Mouse (Mus musculus) intestine, embryonic 15.5 days (tissue): ENCODE measurements around the gene Sugct. TPM values are rescaled to one million over a fixed set of nuclear protein-coding genes. Genes with fewer than 3 reads are reported as not detected.

Experiments used
- ATAC-seq: fragments of 200-750 bp; cut with Nextera tagmentation; 2 replicates; pipeline ENCODE4 v1.8.0; 2017; ENCODE audit warnings: moderate TSS enrichment, moderate library complexity
- H3K27ac ChIP-seq: fragments of 300-500 bp; sonication (generic); 2 replicates; pipeline ENCODE4 v1.5.1; 2015; ENCODE audit warnings: mild to moderate bottlenecking, inconsistent platforms
- H3K27me3 ChIP-seq: fragments of 300-500 bp; sonication (generic); replicated peaks from 2 replicates; pipeline ENCODE4 v1.6.1; 2015; ENCODE audit warnings: inconsistent platforms
- H3K36me3 ChIP-seq: fragments of 300-500 bp; sonication (generic); 2 replicates; pipeline ENCODE4 v1.6.1; 2015; ENCODE audit warnings: inconsistent platforms
- H3K4me1 ChIP-seq: fragments of 300-500 bp; sonication (generic); replicated peaks from 2 replicates; pipeline ENCODE4 v1.6.1; 2015; ENCODE audit warnings: inconsistent platforms
- H3K4me2 ChIP-seq: fragments of 300-500 bp; sonication (generic); replicated peaks from 2 replicates; pipeline ENCODE4 v1.6.1; 2015; ENCODE audit warnings: mild to moderate bottlenecking, inconsistent platforms
- H3K4me3 ChIP-seq: fragments of 300-500 bp; sonication (generic); replicated peaks from 2 replicates; pipeline ENCODE4 v1.5.1; 2015; ENCODE audit warnings: inconsistent platforms
- H3K9ac ChIP-seq: fragments of 300-500 bp; sonication (generic); 2 replicates; pipeline ENCODE4 v1.6.1; 2015; ENCODE audit warnings: inconsistent platforms
- H3K9me3 ChIP-seq: fragments of 300-500 bp; sonication (generic); 2 replicates; pipeline ENCODE4 v1.6.1; 2016; ENCODE audit warnings: inconsistent platforms
- WGBS: fragments of 180-500 bp; shearing (Covaris S2); methylation state at CpG from one replicate; pipeline ENCODE4 v1.1.7; 2015; 5-methylcytosine and 5-hydroxymethylcytosine counted together
- polyA plus RNA-seq: library from polyadenylated mRNA; unstranded; fragments of >200 nt; fragmentation: Nextera tagmentation; extraction: Ambion mirVana; gene quantifications from 2 replicates; pipeline ENCODE4 v1.2.1, GENCODE M21; 2015

The Sugct gene
- polyA plus RNA-seq, 1 experiment from 2014 or later, result 5.3 TPM

DNA sequence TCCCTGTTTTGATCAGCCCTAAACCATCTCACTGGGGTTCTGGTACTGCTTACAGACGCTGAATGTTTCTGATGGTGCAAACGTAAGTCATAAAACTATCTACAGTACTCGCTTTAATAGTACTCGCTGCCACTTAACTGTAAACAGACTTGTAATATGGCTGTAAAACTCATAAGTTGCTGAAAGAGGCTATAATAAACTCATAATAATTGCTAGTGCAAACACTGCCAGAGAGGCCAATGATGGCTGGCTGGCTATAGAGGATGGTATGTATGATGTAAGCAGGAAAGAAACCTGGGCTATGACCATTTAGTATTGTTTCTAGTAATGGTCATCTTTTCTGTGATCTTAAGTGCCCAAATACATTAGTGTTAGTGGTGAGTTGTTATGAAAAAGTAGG lies 873.6 kb downstream of the Sugct start:
- H3K4me1 ChIP-seq, result no peaks in the 10 kb centered on the region
- ATAC-seq, result peak; percentile 47; the same call in 1 of the 2 replicates
- H3K27ac ChIP-seq, result no peak overlapping the region
- no peaks in the 10 kb centered on the region for H3K27me3 ChIP-seq
- no peak overlapping the region for H3K9ac ChIP-seq
- H3K4me2 ChIP-seq, result no peak overlapping the region
- no peaks in the 10 kb centered on the region for H3K9me3 ChIP-seq
- 41% methylated on average over 4 of the region's 4 CpGs for WGBS
- no peaks in the 10 kb centered on the region for H3K36me3 ChIP-seq
- no peak overlapping the region for H3K4me3 ChIP-seq

DNA sequence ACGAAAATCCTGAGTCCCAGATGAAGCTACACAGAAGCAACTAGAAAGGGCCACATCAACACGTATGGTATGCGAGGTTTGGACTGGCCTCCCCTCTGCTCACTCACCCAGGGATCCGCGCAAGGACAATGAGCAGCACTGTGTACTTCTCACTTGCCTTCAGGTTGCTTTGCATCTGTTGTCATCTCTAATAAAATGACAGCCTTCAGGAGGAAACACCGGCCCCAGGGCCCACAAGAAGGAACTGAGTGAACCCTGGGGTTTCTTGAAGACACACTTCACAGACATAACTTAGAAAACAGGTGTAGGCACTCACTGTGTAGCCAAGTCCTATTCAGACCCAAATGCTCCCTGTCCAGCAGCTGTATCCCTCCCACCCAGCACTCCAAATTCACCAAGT lies 877.9 kb downstream of the Sugct start:
- no peak for ATAC-seq
- no peaks in the 10 kb centered on the region for H3K9me3 ChIP-seq
- no peak overlapping the region for H3K4me3 ChIP-seq
- no peak overlapping the region for H3K9ac ChIP-seq
- H3K36me3 ChIP-seq, result no peaks in the 10 kb centered on the region
- H3K4me2 ChIP-seq, result no peak overlapping the region
- WGBS, result 91% methylated on average over 6 of the region's 6 CpGs
- H3K27ac ChIP-seq, result no peak overlapping the region
- no peaks in the 10 kb centered on the region for H3K4me1 ChIP-seq
- no peaks in the 10 kb centered on the region for H3K27me3 ChIP-seq

DNA sequence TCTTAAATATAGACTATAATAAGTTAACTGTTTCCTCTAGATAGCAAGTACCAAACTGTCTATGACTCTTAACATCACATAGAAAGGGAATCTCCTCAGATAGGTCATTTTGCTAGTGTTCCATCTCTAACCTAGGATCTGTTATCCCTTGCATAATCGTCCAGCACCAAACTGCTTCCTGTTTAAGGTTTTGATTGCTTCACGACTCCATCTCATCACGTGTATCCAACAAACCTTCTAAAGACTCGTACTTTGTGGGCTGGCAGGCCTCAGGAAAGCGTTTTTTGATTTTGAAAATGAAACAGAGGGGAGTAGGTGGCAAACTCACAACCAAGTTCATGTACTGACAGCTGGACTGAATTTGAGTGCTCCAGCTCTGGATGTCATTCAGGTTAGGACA lies 878.6 kb downstream of the Sugct start:
- H3K27me3 ChIP-seq, result no peaks in the 10 kb centered on the region
- no peak overlapping the region for H3K4me2 ChIP-seq
- H3K36me3 ChIP-seq, result no peaks in the 10 kb centered on the region
- no peak overlapping the region for H3K4me3 ChIP-seq
- H3K4me1 ChIP-seq, result no peaks in the 10 kb centered on the region
- H3K9ac ChIP-seq, result no peak overlapping the region
- H3K27ac ChIP-seq, result no peak overlapping the region
- 74% methylated on average over 5 of the region's 5 CpGs for WGBS
- no peaks in the 10 kb centered on the region for H3K9me3 ChIP-seq
- no peak for ATAC-seq

DNA sequence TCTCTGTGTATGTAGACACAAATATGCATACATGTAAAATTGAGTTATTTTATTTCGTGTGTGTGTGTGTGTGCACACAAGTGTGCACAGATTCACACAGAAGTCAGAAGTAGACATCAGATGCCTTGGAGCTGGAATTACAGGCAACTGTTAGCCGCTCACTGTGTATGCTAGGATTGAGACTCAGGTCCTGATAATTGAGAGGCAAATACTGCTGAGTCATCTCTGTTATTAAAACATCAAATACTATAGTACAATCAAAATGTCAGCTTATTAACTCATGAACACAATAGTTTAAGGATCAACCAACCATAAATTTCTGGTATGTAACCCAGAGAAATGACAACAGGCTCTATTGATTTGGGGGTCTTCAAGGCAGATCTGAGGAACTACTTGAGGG lies 883.1 kb downstream of the Sugct start:
- H3K36me3 ChIP-seq, result no peaks in the 10 kb centered on the region
- H3K4me1 ChIP-seq, result no peaks in the 10 kb centered on the region
- no peaks in the 10 kb centered on the region for H3K9me3 ChIP-seq
- H3K27me3 ChIP-seq, result no peaks in the 10 kb centered on the region
- no peak for ATAC-seq
- H3K27ac ChIP-seq, result no peak overlapping the region
- H3K4me2 ChIP-seq, result no peak overlapping the region
- 89% methylated on average over 2 of the region's 2 CpGs for WGBS
- H3K4me3 ChIP-seq, result no peak overlapping the region
- H3K9ac ChIP-seq, result no peak overlapping the region

Other genes starting within 250 kb of the Sugct start
- 44.4 and 49.6 TPM in 2 replicates for gene Mplkip, start 361 bp downstream of the Sugct start, polyA plus RNA-seq
- gene Cdk13, start 109.5 kb upstream of the Sugct start, polyA plus RNA-seq, result 13.8 and 14.5 TPM in 2 replicates
- 96.8 and 108 TPM in 2 replicates for gene Rala, start 248.7 kb upstream of the Sugct start, polyA plus RNA-seq